Mouse (Mus musculus): ENCODE data around the gene Tekt4. TPM values are rescaled to one million over a fixed set of nuclear protein-coding genes. Genes with fewer than 3 reads are reported as not detected.
A peak's percentile ranks its signal among the peaks of the same experiment; 100 is the strongest.

Gene Tekt4
- polyA plus RNA-seq (2014; fragmentation: Nextera tagmentation; extraction: Ambion mirVana), result 0.35 TPM in 1 of 2 replicates, not detected in the other

DNA sequence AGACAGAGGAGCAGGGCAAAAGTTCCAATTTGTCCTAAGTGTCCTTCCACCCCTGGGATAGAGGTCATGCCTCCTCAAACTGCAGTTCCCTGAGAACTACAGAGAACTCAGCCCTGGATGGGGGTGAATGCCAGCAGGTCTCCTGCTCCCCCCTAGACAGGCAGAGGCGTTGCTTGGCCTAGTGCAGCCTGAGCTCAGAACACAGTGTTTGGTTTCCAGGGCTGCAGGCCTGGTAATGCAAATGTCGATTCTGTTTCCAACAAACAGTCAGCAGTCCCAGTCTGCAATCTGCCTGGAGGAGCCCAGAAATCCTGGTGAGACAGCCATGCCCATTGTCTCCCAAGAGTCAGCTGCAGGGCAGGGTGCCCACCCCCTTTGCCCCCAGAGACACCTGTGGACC is at the start of gene Tekt4:
TSS of gene Tekt4 (plus strand) at position 344 of the 400 bp plus-strand sequence.
- WGBS, result 34% methylated on average over 2 of the region's 2 CpGs
- H3K9me3 ChIP-seq (ENCODE audit: control insufficient read depth, low read length), result no peaks in the 10 kb centered on the region
- H3K27me3 ChIP-seq (replicated peaks; ENCODE audit: control insufficient read depth, insufficient read depth, low read length), result no peaks in the 10 kb centered on the region
- H3K36me3 ChIP-seq (ENCODE audit: control insufficient read depth, insufficient read depth, low read length), result no peaks in the 10 kb centered on the region
- no peak within 1 kb of the TSS for H3K9ac ChIP-seq (ENCODE audit: low read length)
- no peak within 1 kb of the TSS for H3K4me3 ChIP-seq (ENCODE audit: low read depth, low read length)
- H3K4me1 ChIP-seq (replicated peaks; ENCODE audit: control insufficient read depth, insufficient read depth, low read length), result no peaks in the 10 kb centered on the region
- H3K4me2 ChIP-seq (ENCODE audit: low read length), result no peak within 1 kb of the TSS
- DNase-seq (ENCODE audit: low spot score) (no peak), ATAC-seq (replicated peaks; ENCODE audit: low FRiP score, low TSS enrichment, low read depth) (no peak)
- no peak within 1 kb of the TSS for H3K27ac ChIP-seq (ENCODE audit: low read depth)

- no peak overlapping the region for H3K9ac ChIP-seq (ENCODE audit: low read length)
- no peak overlapping the region; the same call in 1 of the 2 replicates for H3K4me2 ChIP-seq (ENCODE audit: low read length)
Observed at GRCm38 (mm10) chr17:25405224-25405895, 49.1 kb upstream of the Tekt4 start.

DNA sequence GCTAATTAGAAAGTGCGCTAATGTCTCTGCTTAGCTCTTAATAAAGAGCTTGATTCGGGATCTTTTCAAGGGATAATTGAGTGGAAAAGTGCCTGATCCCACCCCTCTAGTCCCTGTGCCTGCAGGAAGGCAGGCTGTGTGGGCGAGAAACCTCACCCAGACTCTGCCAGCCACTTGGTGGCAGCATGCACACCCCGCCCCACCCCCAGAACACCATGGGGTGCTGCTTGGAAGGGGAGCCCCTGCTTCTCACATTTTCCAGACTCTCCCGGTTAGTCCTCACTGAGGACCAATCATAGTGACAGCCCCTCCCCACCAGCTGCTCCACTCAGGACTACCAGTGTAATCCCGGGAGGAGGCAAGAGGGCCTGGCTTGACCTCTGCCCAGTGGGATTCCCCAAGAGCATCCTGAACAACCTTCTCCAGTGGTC is 48.4 kb upstream of the Tekt4 start:
- Histone ChIP-seq H3K9ac (ENCODE audit: low read length) (no peak overlapping the region), H3K27ac (ENCODE audit: low read depth) (peak overlapping the region; percentile 51; the same call in 1 of the 2 replicates), H3K4me2 (ENCODE audit: low read length) (no peak overlapping the region), H3K4me3 (ENCODE audit: low read depth, low read length) (no peak overlapping the region), H3K4me1 (replicated peaks; ENCODE audit: control insufficient read depth, insufficient read depth, low read length) (peaks cover 38% of the 10 kb centered on the region), H3K9me3 (ENCODE audit: control insufficient read depth, low read length) (no peaks in the 10 kb centered on the region), H3K36me3 (ENCODE audit: control insufficient read depth, insufficient read depth, low read length) (no peaks in the 10 kb centered on the region), H3K27me3 (replicated peaks; ENCODE audit: control insufficient read depth, insufficient read depth, low read length) (no peaks in the 10 kb centered on the region)
- ATAC-seq (replicated peaks; ENCODE audit: low FRiP score, low TSS enrichment, low read depth) (no peak), DNase-seq (ENCODE audit: low spot score) (peak; percentile 55)
- WGBS, result 31% methylated on average over 6 of the region's 6 CpGs

More at GRCm38 (mm10) chr17:25405224-25405895, 49.1 kb upstream of the Tekt4 start:
- Histone ChIP-seq H3K36me3 (ENCODE audit: control insufficient read depth, insufficient read depth, low read length) (no peaks in the 10 kb centered on the region), H3K9me3 (ENCODE audit: control insufficient read depth, low read length) (no peaks in the 10 kb centered on the region), H3K4me3 (ENCODE audit: low read depth, low read length) (no peak overlapping the region), H3K27ac (ENCODE audit: low read depth) (peak overlapping the region; percentile 51), H3K27me3 (replicated peaks; ENCODE audit: control insufficient read depth, insufficient read depth, low read length) (no peaks in the 10 kb centered on the region), H3K4me1 (replicated peaks; ENCODE audit: control insufficient read depth, insufficient read depth, low read length) (peaks cover 38% of the 10 kb centered on the region)
- peak; percentile 63 for DNase-seq (ENCODE audit: low spot score)
- ATAC-seq (replicated peaks; ENCODE audit: low FRiP score, low TSS enrichment, low read depth), result peak; percentile 65
- WGBS, result 4% methylated on average over 9 of the region's 10 CpGs

DNA sequence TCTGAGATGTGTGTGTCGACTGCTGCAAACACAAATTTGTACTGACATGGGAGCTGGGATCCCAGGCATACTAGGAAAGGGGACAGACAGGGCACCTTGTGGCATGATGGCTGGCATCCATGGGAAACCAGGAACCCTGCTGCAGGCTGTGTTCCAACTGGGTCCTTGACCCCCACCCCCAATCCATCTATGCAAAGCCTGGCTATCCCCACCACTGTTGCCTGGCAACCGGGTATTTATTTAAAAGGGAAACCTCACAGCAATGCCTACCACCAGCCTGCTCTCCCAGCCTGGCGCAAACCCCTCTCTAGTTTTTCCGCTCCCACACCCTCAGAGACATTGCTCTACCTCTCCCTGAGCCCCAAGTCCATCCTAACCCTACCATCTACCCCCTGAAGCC is 47.1 kb upstream of the Tekt4 start:
- Histone ChIP-seq H3K9me3 (ENCODE audit: control insufficient read depth, low read length) (no peaks in the 10 kb centered on the region), H3K4me3 (ENCODE audit: low read depth, low read length) (no peak overlapping the region), H3K27me3 (replicated peaks; ENCODE audit: control insufficient read depth, insufficient read depth, low read length) (no peaks in the 10 kb centered on the region), H3K4me2 (ENCODE audit: low read length) (no peak overlapping the region), H3K4me1 (replicated peaks; ENCODE audit: control insufficient read depth, insufficient read depth, low read length) (peaks cover 38% of the 10 kb centered on the region), H3K27ac (ENCODE audit: low read depth) (no peak overlapping the region), H3K36me3 (ENCODE audit: control insufficient read depth, insufficient read depth, low read length) (no peaks in the 10 kb centered on the region), H3K9ac (ENCODE audit: low read length) (no peak overlapping the region)
- ATAC-seq (replicated peaks; ENCODE audit: low FRiP score, low TSS enrichment, low read depth) (no peak), DNase-seq (ENCODE audit: low spot score) (no peak)
- WGBS, result 59% methylated on average over 4 of the region's 4 CpGs

DNA sequence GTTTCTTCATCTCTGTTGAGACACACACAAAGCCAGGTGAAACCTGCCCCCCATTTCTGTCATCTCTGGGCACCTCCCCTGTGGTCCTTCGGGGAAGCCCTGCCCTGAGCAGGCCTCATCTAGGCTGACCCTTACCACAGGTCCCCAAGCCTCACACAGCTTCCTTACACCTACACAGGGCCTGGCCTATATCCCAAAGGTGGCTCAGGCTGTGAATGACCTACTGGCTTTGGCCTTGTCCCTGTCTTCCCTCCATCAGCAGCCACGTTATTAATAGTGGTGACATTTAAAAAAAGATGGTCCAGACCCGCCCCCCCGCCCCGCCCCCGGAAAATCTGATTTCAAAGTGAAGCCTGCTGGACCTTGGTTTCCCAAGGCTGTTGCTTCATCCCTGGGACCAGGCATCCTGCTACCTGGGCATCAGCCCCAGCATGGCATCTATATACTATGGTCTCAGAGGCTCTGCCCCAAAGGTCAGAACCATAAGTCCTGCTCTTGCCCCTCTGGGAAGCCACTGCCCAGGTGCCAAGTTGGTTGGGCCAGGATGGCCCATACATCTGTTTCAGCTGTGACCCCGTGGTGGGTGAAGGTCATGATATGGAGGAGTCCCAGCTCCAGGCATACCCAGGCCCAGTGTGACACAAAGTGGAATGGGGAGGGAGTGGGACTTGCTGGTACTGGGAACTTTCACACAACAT is 46.0 kb upstream of the Tekt4 start:
- peaks cover 38% of the 10 kb centered on the region for H3K4me1 ChIP-seq (replicated peaks; ENCODE audit: control insufficient read depth, insufficient read depth, low read length)
- no peak for DNase-seq (ENCODE audit: low spot score)
- no peak overlapping the region for H3K4me2 ChIP-seq (ENCODE audit: low read length)
- ATAC-seq (replicated peaks; ENCODE audit: low FRiP score, low TSS enrichment, low read depth), result no peak
- H3K36me3 ChIP-seq (ENCODE audit: control insufficient read depth, insufficient read depth, low read length), result no peaks in the 10 kb centered on the region
- no peak overlapping the region for H3K4me3 ChIP-seq (ENCODE audit: low read depth, low read length)
- H3K27me3 ChIP-seq (replicated peaks; ENCODE audit: control insufficient read depth, insufficient read depth, low read length), result no peaks in the 10 kb centered on the region
- WGBS, result 84% methylated on average over 7 of the region's 7 CpGs
- H3K27ac ChIP-seq (ENCODE audit: low read depth), result no peak overlapping the region
- H3K9me3 ChIP-seq (ENCODE audit: control insufficient read depth, low read length), result no peaks in the 10 kb centered on the region
- H3K9ac ChIP-seq (ENCODE audit: low read length), result no peak overlapping the region

GRCm38 (mm10) chr17:25409621-25410020 is 44.8 kb upstream of the Tekt4 start:
- DNase-seq (ENCODE audit: low spot score) (no peak), ATAC-seq (replicated peaks; ENCODE audit: low FRiP score, low TSS enrichment, low read depth) (no peak)
- Histone ChIP-seq H3K9me3 (ENCODE audit: control insufficient read depth, low read length) (no peaks in the 10 kb centered on the region), H3K9ac (ENCODE audit: low read length) (no peak overlapping the region), H3K4me2 (ENCODE audit: low read length) (no peak overlapping the region), H3K4me3 (ENCODE audit: low read depth, low read length) (no peak overlapping the region), H3K36me3 (ENCODE audit: control insufficient read depth, insufficient read depth, low read length) (no peaks in the 10 kb centered on the region), H3K27me3 (replicated peaks; ENCODE audit: control insufficient read depth, insufficient read depth, low read length) (no peaks in the 10 kb centered on the region), H3K4me1 (replicated peaks; ENCODE audit: control insufficient read depth, insufficient read depth, low read length) (peaks cover 40% of the 10 kb centered on the region), H3K27ac (ENCODE audit: low read depth) (no peak overlapping the region)
- 64% methylated on average over 7 of the region's 7 CpGs for WGBS

DNA sequence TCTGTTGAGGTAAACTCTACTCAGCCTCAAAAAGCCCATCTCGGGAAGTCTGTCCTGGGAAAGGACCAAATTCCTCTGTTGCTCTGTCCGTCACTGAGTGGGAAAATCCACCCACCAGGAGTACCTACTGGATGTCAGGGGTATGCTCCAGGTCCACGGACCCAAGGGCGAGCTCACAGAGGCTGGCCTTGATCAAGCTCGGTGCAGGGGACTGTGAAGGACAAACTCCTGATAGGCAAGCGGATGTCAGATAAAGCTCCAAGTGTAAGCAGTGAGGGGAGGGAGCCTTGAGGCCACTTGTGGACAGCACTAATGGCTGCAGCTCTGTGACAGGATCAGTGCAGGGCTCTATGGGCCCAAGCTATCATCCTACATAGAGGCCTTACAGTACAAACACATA is 44.2 kb upstream of the Tekt4 start:
- no peak overlapping the region for H3K4me2 ChIP-seq (ENCODE audit: low read length)
- no peaks in the 10 kb centered on the region for H3K36me3 ChIP-seq (ENCODE audit: control insufficient read depth, insufficient read depth, low read length)
- H3K4me3 ChIP-seq (ENCODE audit: low read depth, low read length), result no peak overlapping the region
- ATAC-seq (replicated peaks; ENCODE audit: low FRiP score, low TSS enrichment, low read depth) (no peak), DNase-seq (ENCODE audit: low spot score) (no peak)
- H3K4me1 ChIP-seq (replicated peaks; ENCODE audit: control insufficient read depth, insufficient read depth, low read length), result peaks cover 39% of the 10 kb centered on the region
- H3K9ac ChIP-seq (ENCODE audit: low read length), result no peak overlapping the region
- 74% methylated on average over 6 of the region's 6 CpGs for WGBS
- H3K9me3 ChIP-seq (ENCODE audit: control insufficient read depth, low read length), result no peaks in the 10 kb centered on the region
- no peak overlapping the region for H3K27ac ChIP-seq (ENCODE audit: low read depth)
- no peaks in the 10 kb centered on the region for H3K27me3 ChIP-seq (replicated peaks; ENCODE audit: control insufficient read depth, insufficient read depth, low read length)

- WGBS, result 40% methylated on average over 7 of the region's 7 CpGs
- no peak for ATAC-seq (replicated peaks; ENCODE audit: low FRiP score, low TSS enrichment, low read depth)
Observed at GRCm38 (mm10) chr17:25410786-25411185, 43.6 kb upstream of the Tekt4 start.

More at GRCm38 (mm10) chr17:25410786-25411185, 43.6 kb upstream of the Tekt4 start:
- Histone ChIP-seq H3K4me1 (replicated peaks; ENCODE audit: control insufficient read depth, insufficient read depth, low read length) (peaks cover 39% of the 10 kb centered on the region), H3K9ac (ENCODE audit: low read length) (no peak overlapping the region), H3K27ac (ENCODE audit: low read depth) (no peak overlapping the region), H3K27me3 (replicated peaks; ENCODE audit: control insufficient read depth, insufficient read depth, low read length) (no peaks in the 10 kb centered on the region), H3K4me3 (ENCODE audit: low read depth, low read length) (no peak overlapping the region), H3K9me3 (ENCODE audit: control insufficient read depth, low read length) (no peaks in the 10 kb centered on the region), H3K36me3 (ENCODE audit: control insufficient read depth, insufficient read depth, low read length) (no peaks in the 10 kb centered on the region), H3K4me2 (ENCODE audit: low read length) (no peak overlapping the region)
- no peak for DNase-seq (ENCODE audit: low spot score)
